Mouse (Mus musculus) G1E-ER4 (cell line): ENCODE results near the gene Tex26. TPM values are rescaled to one million over a fixed set of nuclear protein-coding genes. Genes with fewer than 3 reads are reported as not detected.

Experiments
- GATA1 ChIP-seq: IDR thresholded peaks from one replicate; pipeline ENCODE4 v1.8.0; 2012; ENCODE audit warnings: low read length, inconsistent platforms
- polyA plus RNA-seq: library from polyadenylated mRNA; stranded (reverse); fragments of >175 nt; gene quantifications from 2 replicates; pipeline ENCODE4 v1.2.3, GENCODE M21; 2012

Tex26 gene
- polyA plus RNA-seq, 1 experiment: not detected

DNA sequence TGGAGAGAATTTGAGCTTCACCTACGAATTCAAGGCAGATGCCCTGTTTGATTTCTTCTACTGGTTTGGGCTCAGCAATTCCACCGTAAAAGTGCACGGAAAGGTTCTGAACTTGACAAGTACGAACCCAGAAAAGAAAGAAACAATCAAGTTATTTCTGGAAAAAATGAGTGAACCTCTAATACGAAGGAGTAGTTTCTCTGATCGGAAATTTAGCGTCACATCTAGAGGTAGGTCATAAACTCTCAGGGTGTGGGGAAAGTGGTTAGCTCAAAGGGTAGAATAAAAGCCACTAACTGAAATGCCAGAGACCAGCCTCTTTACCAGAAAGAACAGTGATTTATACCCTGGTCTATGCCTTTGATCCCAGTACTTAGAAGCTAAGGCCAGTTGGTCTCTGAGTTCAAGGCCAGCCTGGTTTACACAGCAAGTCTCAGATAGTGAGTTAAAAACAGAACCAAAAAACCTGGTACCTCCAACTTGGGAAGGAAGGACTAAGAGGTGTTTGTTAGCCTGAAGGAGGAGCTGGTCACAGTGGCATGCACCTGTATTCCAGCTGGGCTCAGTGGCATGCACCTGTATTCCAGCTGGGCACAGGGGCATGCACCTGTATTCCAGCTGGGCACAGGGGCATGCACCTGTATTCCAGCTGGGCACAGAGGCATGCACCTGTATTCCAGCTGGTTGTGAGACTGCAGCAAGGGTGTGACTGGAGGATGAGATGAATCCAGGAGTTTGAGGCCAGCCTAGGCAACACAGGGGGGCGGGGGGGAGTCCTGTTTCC lies 12.0 kb upstream of the Tex26 start:
- no peak for TF ChIP-seq GATA1

DNA sequence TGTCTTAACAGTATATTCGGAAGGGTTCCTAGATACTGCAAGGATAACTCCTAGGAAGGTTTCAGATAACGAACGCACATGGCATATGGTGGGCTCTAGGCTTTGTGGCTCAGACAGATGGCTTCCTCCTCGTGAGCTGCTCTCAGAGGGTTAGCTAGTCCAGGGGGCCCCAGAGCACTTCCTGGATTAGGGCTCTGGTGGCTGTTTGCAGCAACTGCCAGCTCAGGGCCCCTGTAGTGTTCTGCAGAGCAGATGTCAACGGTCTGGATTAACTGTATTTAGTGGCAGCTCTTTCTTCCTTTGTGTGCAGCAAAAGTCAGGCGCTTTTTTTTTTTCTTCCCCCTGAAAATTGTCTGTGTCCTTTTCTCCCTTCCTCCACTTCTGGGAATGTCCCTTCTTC lies 11.1 kb upstream of the Tex26 start:
- no peak for TF ChIP-seq GATA1

DNA sequence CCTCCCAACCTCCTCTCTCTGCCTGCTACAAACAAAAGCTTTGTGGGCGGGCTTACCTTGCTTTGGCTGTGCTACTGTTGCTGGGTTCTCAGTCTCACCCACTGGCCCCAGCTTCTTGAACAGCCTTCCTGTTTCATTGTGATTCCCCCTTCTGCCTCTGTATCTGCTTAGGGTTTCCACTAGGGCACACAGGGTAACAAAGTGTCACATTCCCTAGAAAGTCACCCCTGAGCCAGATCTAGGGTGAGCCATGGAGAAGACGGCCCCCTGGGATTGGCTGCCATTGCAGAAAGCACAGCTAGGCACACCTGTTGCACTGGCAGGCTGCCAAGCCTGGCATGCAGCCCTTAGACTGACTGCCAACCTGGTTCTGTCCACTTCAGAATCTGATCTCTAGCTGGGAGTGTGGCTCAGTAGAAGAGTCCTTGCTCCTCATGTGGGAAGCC lies 10.6 kb upstream of the Tex26 start:
- TF ChIP-seq GATA1: no peak

DNA sequence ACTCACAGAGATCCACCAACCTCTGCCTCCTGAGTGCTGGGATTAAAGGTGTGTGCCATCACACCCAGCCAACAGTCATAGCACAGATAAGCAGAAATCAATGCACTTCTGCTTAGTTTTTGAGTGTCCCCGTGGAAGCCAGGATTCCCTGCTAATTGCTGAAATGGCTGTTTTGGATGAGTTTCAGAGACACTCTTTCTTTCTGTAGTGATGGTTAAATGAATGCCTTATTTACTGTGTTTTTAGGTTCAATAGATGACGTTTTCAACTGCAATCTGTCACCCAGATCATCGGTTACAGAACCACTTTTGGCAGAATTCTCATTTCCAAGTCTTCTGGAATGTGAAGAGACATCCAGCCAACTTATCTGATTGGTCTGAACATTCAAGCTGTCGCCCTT lies 9.9 kb upstream of the Tex26 start:
- TF ChIP-seq GATA1: no peak

DNA sequence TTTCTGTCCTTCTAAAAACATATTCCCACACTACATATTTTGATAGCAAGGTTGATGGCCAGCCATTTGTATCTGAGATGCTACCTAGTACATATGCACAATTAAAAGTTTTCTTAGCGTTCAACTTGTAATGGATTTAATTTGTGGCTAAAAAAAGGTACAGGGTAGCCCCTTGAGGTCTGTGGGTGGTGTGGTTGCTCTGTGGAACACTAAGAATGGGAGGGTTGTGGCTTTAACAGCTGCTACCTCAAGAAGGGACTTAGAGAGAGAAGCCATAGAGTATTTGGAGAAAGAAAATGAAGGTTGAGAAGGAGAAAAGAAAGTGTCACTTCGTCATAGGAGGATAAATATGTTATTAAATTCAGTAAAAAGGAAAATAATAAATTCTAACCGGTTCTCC lies 8.5 kb upstream of the Tex26 start:
- TF ChIP-seq GATA1: no peak

DNA sequence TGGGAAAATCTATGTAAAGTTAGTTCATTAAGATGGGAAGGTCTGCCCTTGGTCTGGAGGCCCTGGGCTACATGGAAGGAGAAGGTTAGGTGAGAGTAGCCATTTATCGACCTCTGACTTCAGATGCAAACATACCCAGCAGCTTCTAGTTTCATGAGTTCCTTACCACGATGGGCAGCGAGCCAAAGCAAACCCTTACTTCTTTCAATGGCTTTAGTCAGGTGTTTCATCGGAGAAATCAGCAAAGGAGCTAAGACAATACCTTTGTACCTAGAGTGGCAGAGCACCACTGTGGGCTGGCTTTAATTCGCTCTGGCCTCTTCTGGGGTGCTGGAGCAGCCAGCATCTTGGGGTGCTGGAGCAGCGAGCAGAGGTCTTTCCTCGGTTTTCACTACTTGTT lies 5.8 kb upstream of the Tex26 start:
- no peak for TF ChIP-seq GATA1

DNA sequence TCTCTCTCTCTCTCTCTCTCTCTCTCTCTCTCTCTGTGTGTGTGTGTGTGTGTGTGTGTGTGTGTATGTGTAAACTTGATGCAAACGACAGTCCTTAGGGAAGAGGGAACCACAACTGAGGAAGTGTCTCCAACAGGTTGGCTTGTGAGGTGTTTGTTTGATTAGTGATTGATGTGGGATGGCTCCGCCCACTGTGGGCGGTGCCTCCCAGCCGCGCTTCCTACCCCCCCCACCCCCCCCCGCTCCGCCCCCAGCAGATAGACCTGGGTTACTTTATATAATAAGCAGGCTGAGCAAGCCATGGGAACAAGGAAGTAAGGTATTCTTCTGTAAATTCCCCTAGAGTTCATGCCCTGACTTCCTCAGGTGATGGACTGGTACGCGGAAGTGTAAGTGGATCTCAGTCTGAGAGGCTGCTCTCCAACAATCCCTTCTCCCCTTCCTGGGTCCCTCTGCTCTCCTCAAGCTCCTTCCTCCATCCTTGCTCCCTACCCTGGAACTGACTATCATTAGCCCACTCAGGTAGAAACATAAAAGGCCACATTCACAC lies 5.2 kb upstream of the Tex26 start:
- no peak for TF ChIP-seq GATA1

DNA sequence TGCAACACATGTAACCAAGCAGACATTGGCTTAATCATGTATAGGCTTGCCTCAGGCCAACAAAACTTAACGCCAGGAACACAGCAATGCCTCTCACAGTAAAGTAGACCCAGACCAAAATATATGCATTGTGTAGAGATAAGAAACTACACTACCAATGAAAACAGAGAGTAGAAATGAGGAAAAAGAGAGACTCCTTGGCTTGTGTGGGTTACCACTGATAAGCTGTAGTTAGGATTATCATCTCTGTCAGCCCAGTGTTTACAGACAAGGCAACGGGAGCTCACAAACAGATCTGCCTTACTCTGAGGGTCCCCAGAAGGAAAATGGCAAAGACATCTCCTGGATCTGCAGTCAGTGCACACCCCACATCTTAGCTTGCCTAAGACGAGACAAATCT lies 2.9 kb upstream of the Tex26 start:
- peak; percentile 69 for TF ChIP-seq GATA1

DNA sequence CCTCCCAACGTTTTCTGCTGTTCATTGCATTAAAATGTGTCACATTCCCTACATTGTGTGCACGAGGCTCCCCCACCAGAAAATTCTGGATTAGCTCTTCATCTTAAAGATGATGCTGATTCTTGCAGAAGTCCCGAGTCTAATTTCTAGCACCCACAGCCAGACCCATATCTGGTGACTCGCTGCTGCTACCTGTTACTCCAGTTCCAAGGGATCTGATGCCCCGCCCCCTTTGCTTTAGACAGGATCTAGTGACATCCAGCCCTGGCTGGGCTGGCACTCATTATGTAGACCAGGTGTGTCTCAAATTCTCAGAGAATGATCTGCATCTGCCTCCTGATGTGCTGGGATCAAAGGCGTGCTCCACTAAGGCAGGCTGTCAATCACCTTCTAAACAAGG lies 2.3 kb upstream of the Tex26 start:
- no peak for TF ChIP-seq GATA1

DNA sequence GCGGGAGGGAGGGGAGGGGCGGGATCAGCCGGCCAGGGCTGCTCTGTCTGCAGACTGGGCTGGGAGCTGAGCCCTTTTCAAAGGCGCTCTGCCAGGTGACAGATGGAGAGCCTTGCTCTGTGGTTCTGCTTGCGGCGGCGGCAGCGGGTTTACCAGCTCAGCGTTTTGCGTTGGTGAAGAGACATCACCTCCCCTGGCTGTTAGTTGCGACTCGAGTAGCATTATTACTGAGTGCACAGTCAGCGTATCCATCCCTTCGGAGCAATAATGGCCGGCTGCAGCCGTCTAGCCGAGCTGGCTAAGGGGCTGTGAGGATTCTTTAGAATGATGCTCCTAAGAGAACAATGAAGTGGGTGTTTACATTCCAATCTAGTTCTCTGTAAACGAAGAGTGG lies 717 bp downstream of the Tex26 start:
- TF ChIP-seq GATA1: no peak

DNA sequence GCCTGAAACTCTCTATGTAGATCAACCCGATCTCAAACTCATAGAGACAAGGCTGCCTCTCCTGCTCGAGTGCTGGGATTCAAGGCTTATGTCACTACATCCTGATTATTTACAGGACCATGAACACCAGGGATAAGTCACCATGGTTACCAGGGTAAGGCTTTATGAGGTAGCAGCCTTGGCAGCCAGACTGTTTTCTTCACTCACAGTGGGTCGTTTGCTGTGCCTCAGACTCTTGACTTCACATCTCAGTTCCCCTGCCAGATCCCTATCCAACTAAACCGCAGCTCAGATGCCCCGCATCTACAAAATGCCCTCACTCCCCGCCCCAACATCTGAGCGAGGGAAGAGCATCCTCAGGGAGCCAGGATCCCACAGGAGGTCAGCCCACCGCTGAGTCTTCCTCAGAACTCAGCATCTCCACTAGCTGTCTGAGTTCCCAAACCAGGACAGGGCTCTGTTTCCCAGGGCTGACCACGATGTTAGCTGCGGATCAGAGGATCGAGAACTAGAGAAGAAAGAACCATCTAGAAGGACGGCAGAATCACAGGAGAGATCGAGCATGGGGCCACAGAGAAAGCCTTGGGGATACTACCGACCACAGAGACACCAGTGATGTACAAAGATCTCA lies 2.3 kb downstream of the Tex26 start:
- no peak for TF ChIP-seq GATA1

DNA sequence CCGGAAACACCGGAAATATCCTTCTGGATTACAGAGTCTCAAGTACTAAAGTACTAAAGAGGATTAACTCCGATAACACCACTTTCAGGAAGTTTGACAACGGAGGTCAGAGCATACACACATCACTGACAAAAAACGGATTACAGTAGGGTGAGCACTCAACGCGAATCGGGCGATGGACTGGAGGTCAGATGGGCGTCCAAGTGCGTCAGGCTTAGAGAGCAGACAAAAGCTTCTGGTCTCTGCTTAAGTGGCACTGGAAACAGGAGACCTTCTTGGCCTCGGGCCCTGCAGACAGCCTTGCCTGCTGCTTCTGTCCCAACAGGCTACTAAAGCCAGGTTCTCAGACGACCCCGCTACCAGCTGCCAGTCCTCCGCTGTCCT lies 2.8 kb downstream of the Tex26 start:
- no peak for TF ChIP-seq GATA1

DNA sequence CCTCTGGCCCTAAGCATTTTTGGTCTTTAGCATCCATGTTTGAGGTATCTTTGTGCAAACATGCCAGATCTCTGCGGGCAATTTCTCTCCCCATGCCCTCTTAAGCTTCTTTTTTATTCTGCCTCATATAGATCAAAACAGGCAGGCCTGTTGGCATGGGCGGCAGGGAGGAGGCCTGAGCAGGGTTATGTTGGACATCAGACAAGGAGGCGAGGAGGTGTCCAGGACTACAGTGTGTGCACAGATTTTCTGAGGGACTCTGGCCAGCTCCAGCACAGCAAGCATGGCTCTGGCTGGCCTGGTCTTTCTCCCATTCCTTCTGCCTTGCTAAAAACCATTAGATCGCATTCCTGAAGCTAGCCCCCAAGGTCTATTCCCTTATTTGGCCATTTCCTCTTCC lies 5.0 kb downstream of the Tex26 start:
- no peak for TF ChIP-seq GATA1

DNA sequence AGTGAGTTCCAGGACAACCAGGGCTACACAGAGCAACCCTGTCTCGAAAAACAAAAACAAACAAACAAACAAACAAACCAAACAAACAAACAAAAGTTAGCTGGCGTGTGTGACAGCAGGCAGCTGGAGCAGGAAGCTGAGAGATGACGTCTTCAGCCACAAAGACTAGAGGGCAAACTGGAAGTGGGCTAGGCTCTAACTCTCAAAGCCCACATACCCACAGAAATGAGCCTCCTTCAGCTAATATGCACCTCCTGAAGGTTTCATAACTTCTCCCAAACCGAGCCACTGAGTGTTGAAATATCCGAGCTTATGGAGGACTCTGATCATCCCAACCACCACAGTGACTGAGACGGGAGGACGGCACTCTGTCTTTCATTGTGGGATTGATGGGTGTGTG lies 7.0 kb downstream of the Tex26 start:
- TF ChIP-seq GATA1: no peak

DNA sequence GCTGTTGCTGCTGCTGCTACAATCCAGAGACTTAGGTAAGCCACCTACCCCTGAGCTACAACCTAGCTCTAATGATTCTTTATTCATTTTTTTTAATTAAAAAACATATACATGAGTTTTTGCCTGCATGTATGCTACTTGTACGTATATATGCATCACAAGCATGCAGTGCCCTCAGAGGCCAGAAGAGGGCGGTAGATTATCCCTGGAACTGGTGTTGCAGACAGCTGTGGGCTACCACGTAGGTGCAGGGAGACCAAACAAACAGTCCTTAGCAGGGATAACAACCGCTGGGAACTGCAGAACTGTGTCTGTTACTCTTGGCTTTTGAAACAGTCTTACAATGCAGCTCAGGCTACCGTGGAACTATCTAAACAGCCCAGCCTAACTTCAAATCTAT lies 8.3 kb downstream of the Tex26 start:
- TF ChIP-seq GATA1: no peak

DNA sequence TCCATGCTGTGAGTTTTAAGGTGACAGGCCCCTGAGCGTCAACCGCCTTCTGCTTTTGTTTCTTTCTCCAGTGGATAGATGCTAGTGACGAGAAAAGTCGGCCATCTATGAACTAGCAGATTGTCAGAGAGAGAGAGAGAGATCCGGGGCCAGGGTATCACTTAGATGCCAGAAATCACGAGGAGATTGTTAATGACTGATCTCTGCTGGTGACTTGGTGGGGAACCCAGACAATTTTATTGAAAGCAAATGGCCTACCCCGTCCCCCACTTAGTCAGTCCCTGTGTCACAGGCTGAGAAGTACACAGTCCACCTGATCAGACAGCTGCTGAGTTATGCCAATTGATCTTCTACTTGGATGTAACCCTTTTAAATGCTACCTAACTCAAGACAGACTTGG lies 9.9 kb downstream of the Tex26 start:
- TF ChIP-seq GATA1: no peak

DNA sequence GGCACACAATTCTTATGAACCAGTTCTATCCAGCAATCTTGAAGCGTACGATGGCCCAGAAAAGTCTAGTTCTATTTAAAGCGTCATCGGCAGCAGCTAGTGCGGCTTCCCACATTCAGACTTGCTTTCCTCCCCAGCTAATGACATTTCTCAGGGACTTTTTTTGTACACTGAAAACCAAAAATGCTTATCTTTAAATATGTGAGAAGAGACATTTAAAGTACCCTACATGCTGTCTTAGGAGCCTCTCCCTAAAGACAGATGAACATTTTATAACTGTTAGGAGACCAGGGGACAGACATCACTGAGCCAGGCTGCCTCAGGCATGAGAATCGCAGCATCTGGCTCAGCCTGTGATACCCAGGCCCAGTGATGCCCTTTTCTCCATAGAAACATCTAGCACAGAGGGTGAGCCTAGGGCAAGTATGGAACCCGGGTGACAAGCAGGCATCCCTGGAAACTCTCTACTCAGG lies 11.8 kb downstream of the Tex26 start:
- no peak for TF ChIP-seq GATA1

DNA sequence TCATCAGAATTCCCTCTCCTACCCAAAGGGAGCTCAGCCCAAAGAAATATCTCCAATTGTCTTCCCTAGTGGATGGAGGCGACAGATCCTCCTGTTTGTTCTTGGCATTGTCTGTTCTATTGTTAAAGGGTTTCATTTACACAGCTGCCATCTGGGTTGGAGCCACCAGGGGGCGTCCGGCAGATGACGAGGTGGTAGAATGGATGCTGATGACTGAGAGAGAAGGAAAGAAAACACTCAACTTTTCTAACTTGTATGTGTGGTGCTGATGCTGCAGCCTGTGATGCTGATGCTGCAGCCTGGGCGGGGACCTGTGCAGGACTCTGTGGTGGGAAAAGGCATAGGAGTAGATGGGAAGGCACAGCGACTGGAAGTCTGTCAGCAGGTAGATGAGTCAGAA lies 14.8 kb downstream of the Tex26 start:
- no peak for TF ChIP-seq GATA1
